Mouse (Mus musculus): ENCODE data around the gene Dpm3.

The Dpm3 gene

DNA sequence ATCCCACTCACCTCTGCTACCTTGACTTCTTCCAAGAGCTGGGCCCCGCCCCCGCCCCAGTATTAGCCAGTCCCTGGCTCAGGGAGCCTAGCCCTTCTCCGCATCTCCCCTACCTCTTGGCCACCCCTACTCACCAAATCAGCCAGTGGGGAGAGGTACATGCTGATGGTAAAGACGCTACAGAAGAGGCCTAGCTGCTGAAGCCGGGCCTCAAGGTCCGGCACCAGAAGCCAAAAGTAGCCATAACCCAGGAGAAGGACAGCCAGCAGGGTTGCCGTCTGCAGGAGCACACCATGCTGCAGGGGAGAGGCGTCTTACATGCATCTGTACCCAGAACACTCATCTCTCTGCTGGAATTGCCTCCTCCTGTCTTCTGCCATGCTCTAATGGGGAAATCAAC lies 9.8 kb downstream of the Dpm3 start:
- 61% methylated on average over 8 of the region's 8 CpGs for WGBS

DNA sequence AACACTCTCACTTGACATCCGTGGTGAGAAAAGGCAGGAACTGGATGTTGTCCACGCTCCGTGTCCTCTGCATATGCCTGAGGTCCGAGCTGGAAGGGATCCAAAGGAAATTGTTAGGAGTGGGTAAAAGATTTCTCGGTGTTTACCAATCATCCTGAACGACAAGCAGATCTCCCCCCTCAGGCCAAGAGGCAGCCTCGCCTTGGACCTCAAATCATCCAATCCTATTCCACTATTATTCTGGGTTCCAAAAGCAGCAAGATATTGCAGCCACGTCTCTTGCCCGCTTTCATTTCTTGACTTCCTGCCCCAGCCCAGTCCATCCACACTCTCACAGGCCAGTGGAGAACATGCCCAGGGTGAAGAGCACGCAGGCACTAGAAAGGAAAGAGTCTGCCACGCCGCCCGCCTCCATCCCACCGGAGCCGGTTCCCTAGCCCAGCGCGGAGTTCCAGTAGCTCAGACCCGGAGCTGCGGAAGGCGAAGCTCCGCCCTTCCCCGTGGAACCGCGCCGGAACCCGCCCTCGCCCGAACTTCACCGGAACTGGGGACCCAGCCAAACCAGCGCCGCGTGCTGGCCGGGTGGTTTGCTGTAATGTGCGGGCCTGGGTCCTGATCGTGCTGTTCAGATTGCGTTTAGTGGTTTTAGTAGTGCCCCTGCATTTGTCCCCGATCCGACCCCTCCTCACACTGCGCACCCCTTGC lies 11.0 kb downstream of the Dpm3 start, which contains the start of gene Slc50a1:
Slc50a1 (minus strand) TSS at position 520 of the 705 bp plus-strand sequence.
- 1% methylated on average over 39 of the region's 39 CpGs for WGBS

DNA sequence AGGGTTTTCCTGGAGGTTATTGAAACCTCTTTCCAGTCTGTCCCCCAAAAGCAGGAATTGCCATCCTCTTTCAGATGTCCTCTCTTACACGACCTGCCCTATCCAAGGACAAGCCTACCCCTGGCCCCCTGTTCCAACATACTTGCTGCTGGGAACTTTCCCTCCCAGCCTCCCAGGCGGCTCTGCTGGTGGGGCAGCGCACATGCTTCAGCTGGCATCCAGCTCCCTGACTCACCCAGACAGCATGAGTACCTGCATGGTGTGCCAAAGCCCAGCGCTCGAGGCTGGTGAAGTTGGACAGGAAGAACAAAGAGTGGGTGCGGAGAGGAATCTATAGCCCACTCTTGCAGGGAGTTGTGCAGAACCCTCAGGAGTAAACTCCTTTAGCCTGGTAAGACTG lies 11.7 kb downstream of the Dpm3 start:
- 26% methylated on average over 6 of the region's 6 CpGs for WGBS

DNA sequence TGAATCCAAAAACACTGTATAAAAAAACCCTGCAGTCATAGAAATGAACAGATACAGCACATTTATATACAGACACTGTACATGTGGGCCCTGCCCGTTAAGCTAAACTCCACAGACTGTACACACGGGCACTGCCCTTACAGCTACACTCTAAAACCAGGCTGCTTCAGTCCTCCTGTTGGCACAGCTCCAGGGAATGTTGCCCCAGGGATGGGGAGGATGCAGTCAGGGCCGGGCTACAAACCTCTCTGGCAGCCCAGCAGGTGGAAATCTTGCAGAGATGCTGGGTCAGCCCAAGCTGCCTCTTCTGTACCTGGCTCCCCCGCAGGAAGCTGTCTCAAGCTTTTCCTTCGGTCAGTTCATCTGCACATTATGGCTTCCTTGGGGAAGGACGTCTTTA lies 12.6 kb downstream of the Dpm3 start:
- 76% methylated on average over 6 of the region's 6 CpGs for WGBS

DNA sequence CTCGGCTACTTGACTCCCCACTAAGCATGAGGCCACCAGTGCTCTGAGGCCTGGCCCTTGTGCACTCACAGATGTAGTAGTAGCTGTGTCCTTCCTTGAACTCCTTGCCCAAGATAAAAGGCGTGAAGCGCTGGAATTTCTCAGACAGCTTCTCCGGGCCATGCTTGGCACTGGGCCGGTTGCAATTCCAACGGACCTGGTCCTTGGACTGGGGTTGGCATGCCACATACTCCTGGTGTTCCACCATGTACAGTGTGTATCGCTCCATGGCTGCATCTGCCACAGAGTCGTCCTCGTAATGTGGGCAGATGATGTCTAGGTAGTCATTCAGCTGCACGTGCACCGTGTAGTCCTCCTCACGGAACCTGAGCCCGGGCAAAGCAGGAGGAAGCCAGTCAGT lies 16.9 kb downstream of the Dpm3 start:
- 90% methylated on average over 13 of the region's 13 CpGs for WGBS

DNA sequence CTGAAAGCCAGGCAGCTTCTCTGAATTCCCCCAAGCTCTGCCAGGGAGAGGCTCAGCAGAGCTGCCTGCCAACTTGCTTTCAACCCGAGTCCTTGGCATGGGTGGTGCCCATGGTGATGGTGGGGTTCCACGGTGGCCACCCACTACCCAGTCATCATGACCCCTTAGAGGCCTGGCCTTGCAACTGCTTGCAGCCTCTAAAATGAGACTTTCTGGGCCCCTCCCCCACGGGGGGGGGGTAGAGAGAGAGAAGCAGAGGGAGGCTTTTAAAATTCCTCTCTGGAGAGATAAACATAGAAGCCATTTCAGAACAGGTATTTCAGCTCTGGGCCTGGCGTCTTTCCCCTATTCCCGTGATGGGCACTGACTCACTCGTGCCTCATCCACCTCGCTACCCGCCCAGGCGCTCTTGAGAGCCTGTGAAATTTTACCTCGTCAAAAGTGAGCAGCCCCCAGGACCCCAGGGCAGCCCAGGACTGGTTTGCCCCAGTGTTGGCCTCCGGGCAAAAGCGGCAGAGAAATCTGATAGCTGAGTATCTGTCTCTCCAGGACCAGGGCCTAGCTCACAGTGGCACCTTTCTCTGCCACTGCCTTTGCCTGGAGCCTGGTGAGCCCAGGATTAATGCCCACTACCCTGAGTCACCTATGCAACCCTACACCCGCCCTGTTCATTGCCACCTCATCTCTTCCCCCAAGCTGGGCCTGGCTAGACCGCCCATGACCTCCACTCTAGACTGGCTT lies 18.3 kb downstream of the Dpm3 start:
- 48% methylated on average over 14 of the region's 14 CpGs for WGBS

DNA sequence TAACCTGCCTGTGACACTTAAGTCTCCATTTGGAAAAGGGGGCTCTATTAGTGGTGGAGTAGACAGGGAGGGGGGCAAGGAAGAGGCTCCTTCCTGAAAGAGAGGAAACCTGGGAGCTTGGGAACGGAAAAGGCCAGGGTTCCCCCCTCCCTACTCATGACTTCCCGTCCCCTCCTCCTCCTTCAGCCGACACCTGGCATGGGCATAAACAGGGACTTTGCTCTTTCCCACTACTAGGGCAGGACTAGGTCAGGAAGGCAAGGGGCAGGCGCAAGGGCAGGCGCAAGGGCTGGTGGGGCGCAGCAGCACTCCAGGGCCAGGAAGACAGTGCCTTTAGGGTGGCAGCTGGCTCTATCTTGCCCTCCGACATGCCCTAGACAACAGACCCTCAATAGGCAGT lies 18.9 kb downstream of the Dpm3 start:
- 71% methylated on average over 7 of the region's 7 CpGs for WGBS

DNA sequence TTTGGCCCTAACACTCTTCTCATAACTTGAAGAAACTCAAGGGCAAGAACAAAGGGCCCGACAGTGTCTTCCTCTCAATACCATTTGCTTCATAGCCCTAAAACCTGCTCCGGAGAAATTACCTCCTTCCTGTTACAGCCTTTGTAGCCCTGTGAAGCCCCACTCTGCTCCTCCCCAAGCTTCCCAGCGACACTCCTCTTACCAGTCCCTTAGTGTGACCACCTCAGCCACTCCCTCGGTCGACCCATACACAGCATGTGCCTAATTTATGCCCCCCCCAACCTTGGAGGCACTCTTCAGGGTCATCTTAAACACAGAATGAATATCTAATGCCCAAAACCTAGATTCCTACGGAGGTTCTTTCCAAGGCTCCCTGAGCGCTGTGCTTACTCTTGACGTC lies 19.5 kb downstream of the Dpm3 start:
- whole genome bisulfite sequencing, result 59% methylated on average over 8 of the region's 8 CpGs

DNA sequence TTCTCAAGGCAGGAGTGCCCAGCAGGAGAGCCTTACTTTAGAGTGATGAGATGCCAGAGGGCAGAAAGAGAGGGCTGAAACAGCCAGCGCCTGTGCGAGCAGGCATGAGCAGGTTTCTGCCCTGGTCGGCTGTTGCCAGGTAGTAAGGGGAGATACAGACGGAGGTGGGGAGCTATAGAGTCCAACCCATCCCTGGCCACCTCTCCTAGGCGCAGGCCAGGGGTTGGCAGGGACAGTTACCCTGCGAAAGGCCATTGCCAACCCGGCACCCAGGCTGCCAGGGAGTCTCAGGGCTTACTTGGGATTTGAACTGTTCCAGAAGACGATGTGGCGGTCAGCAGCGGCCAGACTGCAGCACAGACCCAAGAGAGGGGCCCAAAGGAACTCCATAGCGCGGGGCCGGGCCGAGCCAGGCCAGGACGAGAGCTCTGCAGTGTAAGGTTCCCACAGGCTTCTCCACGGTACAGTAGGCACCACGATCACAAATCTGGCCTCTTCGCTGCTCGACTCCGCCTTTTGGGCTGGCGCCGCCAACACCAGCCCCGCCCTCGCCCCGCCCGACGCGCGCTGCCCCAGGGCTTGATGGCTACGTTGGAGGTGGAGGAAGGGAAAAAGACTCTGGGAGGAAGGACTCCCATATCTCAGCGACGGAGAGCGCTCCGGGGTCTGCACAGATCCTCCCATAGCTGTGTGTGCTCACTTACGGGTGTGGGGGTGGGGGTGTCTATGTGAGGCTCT lies 20.2 kb downstream of the Dpm3 start:
- WGBS, result 10% methylated on average over 35 of the region's 35 CpGs

DNA sequence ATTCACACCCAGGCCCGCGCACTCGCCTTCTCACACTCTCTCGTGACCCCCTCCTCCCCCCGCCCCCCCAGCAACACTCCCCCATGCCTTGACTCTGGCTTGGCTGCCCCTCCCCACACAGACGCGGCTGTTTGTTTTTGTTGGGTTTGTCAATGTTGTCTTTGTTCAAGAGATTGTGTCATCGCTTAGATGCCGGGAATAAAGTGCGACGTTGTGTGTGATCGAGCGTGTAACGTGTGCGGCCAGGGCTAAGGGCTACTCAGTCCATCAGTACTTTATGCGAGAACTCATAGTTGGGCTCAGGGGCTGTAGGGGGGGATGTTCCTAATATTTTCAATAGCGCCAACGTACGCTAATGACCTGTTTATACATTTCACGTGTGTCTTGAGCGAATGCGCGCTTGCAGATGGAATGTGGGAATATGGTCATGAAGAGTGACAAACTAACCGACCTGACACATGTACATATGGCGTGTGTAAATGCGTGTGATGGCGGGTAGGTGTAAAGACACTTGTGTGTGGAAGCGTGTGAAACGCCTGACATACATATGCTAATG lies 21.0 kb downstream of the Dpm3 start:
- WGBS, result under 1% methylated on average over 29 of the region's 29 CpGs

DNA sequence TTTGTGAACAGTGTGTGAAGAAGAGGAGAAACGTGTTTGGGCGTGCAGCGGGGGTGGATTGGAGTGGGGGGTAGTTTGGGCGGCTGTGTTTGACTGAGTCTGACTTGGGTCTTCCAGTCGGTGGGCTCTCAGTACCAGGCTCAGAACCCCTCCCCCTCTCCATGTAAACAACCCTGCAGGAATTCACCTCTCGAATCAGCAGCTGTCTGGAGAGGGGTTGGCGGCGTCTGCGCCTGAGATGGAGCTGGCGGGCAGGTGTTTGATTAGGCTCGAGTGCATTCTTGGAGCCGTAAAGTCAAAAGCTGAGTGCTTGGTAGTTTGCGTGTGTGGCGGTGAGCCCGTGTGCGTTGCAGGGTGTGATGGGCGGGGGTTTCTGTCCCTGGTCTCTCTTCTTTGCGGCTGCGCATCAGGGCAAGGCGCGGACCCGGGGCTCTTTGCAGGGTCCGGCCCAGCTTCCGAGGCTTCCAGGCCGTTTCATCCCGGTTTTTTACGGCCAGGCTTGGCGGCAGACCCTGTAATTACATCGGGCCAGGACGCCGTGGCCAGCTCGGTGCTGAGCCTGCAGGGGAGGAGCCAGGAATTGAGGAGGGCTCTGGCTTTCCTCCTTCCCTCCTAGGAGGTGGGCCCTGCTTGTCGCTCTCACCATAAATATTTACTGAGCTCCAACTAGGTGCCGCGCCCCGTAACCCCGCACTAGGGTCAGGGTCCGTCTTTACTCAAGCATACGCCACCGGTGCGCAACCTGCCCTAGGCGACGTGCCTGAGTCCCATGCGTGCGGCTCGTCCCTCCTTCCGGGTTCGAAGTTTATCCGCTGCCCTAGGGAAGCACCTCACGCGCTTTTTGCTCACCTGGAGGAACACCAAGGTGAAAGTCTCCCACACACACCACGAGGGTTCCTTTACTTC lies 21.7 kb downstream of the Dpm3 start, which contains the start of gene Efna1:
Efna1 (minus strand) TSS at position 537 of the 906 bp plus-strand sequence.
- 2% methylated on average over 52 of the region's 52 CpGs for WGBS

DNA sequence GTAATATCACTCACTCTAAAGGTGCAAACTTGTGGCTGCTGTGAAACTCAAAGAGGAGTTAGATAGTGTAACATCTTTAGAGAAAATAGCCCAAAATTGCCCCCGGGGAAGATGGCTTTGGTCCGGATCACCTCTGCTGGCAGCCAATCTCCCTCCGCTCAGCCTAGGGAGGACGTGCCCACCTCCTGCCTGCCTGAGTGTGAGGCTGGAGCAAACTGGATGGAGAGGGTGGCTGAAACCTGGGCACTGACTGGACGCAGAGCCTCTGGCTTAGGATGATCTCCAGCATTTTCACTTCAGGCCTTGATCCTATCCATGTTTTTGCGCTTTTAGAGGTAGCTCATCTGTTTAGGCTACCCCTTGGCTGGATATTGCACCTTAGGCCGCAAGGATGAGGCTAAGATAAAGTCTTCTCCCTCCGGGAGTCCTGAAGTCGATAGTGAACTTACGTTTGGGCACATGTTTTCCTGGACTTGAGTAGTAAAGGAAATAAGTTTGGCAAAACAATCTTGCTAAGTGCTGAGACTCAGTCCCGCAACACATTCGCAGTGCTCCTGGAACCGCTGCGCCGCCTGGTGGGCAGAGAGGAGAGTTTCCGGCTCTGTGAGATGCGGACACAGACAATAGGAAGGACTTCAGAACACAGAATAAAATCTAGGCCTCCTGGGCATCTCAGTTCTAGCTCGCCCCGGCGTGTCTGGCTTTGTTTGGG lies 22.6 kb downstream of the Dpm3 start:
- 17% methylated on average over 20 of the region's 20 CpGs for WGBS

DNA sequence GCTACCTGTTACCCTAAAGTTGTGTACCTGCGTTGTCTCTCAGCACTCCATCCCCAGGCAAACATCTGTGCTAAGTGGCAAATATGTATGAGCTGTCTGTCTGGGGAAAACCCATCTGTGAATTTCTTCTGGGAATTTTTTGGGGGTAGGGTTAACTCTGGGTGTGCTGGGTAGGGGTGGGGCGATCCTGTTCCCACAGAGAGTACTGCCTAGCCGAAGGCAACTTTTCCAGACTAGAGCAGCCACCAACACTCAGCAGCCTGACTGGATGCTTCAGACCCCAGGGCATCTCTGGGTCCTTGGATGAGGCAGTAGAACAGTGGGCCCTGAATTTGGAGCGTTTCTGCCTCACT lies 23.1 kb downstream of the Dpm3 start:
- WGBS, result 30% methylated on average over 4 of the region's 4 CpGs

DNA sequence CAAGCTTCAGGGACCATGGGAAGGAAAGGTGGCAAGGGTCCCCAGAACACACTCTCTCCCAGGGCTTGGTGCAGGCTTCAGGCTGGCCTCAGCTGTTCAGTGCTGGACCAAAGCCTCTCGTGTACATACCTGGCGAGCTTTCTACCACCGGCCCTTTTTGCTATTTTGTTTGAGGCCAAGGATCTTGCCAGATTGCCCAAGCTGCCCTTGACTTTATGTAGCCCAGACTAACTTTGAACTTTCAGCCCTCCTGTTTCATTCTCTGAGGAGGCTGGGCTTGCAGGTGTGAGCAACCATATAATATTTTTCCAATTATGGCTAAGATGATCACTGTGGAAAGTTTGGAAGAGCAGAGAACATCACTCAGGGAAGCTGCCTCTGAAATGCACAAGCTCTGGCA lies 25.1 kb downstream of the Dpm3 start:
- WGBS, result 95% methylated on average over 3 of the region's 3 CpGs

DNA sequence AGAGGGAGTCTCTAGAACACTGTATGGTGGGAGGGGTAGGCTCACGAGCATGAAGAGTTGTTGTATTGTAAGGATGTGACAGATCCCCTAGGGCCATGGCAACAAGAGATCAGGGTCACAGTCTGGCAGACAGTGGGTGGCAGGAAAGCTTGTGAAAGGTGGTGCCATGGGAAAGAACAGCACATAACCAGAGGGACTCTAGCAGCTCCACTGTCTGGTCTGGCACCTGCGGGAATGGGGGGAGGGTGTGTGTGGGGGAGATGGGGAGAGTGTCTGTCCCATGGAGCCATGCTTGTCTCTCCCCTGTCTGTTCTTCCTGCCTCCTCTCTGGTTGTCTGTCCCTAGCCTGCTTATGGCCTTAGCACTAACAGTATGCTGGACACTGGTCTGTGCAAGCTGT lies 26.4 kb downstream of the Dpm3 start:
- WGBS, result 53% methylated on average over 2 of the region's 2 CpGs

DNA sequence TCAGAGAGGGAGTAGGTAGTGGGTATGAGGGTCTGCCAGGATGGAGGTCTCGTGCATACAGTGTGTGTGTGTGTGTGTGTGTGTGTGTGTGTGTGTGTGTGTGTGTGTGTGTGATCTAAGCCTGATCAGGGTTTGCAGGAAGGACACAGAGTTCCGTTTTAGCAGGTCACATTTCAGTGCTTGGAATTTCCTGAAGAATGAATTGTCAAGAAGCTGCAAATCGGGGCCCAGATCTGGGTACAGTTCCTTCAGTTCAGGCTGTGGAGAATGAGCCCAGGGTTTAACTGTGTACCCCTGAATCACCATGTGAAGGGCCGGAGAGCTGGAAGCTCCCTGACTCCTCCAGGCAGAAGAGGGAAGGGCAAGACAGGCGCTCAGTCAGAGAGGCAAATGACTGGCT lies 28.1 kb downstream of the Dpm3 start:
- WGBS, result 82% methylated on average over 5 of the region's 5 CpGs

DNA sequence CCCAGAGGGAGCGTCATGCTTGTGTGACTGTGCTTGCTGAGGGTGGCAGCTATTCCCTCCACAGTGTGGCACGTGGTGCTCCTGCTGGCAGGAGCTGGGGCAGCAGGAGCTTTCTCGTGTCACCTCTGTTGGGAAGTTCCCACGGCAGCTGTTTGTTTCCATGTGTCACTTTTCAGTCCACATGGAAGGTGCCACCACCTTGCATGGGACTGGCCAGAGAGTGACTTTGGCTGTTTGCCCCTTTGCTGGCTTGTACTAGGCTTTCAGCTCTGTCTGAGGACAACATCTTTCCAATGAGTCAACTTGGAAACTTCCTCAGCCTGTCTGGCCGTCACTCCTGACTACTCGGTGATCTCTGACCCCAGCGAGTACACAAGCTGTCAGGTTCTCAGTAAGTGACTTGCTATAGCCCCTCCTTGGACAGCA lies 29.4 kb downstream of the Dpm3 start:
- WGBS, result 43% methylated on average over 7 of the region's 7 CpGs

DNA sequence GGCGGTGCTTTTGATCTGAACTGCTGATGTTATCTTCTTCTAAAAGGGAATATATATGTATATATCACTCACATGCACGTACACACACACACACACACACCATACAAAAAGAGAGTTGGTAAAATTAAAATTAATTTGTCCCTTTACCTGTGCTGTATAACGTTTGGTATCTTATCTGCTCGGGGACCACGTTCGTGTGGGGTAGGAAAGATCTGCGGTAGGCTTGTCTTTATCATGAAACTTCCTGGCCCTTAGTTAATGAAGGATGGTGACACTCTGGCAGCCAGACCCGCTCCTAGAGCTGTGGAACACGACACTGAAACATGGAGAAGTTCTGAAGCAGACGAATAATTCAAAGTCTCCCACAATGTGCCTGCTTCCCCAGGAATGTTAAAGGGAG lies 32.7 kb downstream of the Dpm3 start:
- 84% methylated on average over 10 of the region's 10 CpGs for WGBS

DNA sequence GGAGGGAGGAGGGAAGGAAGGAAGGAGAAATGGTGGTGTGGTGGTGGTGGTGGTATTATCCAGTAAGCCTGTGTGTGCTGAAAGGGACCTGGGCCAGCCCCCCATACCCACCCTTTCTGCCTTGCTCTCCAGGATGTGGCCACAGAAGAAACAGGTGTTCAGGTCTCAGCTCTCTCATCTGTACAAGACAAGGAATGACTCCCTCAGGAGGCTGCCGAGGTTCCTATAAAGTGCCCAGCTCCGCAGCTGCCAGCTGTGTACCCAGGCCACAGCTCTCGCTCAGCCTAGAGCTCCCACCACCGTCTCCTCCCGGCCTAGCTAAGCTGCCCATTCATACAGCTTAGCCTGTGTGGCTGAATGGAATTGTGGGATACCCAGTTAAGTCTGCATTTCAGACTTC lies 33.1 kb downstream of the Dpm3 start:
- WGBS, result 83% methylated on average over 5 of the region's 5 CpGs

DNA sequence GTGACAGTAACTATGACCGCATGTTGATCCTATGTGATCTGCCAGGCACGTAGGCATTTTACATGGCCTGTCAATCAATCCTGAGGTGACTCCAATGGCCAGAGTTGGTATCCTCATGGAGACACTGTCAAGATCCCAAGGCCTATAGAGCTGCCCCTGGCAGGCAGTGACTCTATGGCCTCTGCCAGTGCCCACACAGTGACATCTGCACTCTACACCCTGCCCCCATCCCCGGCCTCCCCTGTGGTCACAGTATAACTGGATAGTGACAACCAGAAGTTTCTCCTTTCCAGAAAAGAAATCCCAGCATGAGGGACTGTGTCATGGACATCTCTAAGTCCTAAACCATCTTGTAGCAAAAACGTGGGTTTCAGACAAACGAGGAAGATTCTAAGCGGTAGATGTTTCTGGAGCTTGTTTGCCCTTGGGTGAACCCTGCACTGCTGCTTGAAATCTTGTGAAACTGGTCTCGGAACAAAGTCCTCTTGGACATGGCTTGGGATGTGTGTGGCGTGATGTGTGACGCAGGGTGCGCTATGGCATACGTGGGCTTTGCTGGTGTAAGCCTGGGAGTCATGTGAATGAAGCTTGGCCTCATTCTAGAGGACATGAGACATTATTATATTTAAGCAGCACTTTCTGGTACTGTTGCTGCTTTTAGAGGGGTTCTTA lies 34.2 kb downstream of the Dpm3 start:
- WGBS, result 90% methylated on average over 11 of the region's 11 CpGs

Measured in cerebral cortex, adult 2 months (tissue).